Mouse (Mus musculus): Measurements from ENCODE around the gene Tmem132a.

The Tmem132a gene

DNA sequence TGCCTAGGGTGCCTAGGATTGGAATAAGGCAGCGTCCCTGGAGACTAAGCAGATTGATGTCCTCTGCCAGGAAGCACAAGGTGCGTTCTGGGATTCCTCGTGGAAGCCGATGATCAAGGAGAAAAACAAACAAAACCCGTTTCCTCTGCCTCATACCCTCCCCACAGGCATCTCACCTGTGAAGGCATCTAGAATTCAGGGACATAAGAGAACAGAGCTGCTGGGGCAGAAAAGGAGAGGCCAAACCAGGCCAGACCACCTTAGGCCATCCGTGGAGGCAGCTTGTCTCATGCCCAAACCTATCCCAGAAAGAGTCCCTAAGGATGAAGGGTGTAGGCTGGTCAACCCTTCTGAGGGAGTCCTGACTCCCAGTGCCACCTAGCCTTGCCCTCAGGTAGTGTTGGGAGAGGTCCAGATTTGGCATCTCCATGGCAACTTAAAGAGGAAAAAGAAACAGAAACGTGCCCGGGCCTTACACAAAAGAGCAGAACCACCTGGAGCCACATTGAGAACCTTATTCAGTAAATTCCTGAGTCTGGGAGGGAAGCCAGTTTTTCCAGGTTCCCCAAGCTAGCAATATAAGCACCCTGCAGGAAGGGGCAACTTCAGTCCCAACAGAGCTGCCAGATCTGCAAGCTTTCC, at the start of gene Tmem132a:
Gene Tmem132a, minus strand, starts transcription at position 55 of the 642 bp plus-strand sequence.
- no peak for DNase-seq (ENCODE audit: low spot score in 2 of 2)

DNA sequence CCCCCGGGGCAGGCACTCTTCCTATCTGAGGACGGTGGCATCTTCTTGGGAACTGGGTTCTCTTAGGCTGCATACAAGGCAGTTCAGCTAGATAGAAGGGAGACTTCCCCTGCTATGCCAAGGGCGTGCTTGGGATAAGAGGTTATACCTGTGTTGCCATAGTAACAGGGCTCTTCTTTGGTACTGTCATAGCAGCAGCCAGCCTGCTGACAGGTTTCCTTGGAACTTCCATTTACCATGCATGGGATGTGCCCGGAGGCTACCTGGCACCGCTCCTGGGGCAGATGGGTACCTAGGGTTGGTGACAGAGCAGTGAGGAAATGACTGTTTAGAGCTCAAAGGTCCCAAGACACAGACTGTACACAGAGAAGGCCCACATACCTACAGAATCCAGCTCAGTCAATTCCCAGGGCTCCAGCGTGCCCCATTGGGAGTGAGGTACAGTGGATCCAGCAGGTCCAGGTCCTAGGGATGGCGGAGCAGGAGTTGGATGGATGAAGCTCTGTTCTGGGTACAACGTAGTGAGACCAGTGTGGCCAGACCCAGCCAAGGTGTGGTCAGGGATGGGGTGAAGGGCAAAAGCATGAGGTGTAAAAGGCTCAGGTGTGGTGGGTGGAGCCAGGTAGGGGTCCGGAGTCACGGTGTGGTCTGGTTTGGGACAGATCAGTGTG, 48.7 kb upstream of the Tmem132a start:
- DNase-seq (ENCODE audit: low spot score in 2 of 2), result no peak

DNA sequence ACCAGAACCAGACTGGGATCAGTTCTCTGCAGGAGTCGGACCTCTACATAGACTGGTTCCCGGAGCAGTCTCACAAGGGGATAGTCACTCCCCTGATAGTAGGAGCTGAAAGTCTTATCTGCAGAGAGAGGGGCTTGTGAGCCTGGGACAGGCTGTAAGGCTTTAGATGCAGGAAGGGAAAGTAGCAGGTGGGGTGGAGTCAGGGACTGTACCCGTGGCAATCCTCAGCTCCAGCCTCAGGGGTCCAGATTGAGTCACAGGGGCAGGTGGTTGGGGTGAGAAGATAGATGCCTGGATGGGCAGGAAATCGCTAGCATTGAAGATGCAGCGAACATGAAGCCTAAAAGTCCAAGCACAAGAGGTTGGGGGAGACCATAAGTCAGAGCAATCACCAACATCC, 46.8 kb upstream of the Tmem132a start:
- no peak for DNase-seq (ENCODE audit: low spot score in 2 of 2)

DNA sequence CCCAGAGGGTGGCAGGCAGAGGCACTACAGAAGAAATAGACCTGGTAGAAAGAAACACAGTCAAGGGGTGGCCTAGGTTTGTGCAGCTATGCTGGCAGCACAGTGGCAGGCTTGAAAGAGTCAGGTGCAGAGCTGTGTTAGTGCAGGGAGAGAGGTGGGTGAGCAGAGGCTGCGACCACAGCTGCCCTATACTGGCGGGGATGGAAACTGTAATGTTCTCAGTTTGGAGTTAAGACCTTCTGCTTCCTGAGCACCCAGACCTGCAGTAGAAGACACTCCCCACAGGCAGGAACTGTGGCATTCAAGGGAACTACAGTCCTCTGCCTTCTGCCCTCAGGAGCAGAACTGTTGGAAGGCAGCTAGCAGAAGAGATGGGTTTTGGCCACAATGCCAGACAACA, 45.1 kb upstream of the Tmem132a start:
- no peak for DNase-seq (ENCODE audit: low spot score in 2 of 2)

DNA sequence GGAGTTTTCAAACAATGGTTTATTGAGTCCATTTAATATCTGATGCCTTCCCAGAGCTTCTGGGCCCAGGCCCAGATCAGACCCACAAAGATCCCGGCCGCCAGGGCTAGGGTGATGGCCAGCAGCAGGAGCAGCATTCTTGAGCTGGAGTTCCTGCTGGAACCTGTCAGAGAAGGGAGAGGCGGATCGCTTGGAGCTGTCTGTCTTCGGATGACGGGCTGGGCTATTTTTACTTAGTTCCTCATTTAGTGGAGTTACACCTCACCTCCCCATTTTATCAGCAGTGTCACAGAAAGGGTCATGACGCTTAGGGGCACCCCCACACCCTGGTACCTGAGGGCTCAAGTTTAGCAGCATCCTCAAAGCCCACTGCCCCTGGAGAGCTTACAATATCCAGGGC, 44.6 kb upstream of the Tmem132a start:
- DNase-seq (ENCODE audit: low spot score in 2 of 2), result no peak

DNA sequence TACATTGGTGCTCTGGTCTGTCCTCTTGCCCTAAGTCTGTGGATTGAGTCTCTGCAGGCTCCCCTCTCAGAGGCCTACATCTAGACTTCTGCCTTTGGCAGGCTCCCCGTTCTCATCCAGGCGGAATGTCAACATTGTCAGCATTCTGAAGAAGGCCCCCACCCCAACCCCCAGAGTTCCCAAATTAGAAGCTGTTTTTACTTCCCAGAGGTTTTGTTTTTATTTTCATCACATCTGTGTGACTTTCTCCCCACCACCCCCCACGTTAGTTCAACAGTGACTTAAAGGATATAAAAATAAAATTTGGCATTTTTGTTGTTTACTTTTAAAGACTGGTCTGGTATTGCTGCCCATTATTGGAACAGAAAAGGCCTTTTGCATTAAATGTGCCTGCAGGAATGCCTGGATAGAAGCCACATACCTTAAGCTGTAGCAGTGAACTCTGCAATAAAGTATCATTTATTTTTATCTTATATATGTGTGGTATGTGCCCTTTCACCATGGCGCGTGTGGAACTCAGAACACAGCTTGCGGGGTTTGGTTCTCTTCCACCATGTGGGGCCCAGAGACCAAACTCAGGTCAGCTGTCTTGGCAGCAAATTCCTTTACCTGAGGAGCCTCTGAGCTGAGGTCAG, 39.5 kb upstream of the Tmem132a start:
- DNase-seq (ENCODE audit: low spot score in 2 of 2), result no peak

DNA sequence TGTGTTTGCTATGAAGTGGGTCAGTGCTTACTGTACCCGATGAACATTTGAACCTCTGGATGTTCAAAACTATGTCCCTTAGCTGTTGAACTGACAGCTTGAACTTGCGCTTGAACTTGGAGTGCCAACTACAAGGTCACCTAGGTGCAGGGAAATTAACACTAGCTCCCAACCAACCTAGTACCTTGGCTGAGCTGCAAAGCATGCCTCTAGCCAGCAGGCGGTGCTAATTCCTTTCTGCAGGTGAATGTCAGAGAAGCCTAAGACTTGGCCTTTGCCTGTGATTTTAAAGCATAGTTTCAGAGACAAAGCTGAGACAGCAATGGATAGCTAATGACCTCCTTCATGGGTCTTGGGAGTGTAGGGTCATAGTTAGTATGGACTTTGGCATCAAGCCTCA, 38.2 kb upstream of the Tmem132a start:
- DNase-seq (ENCODE audit: low spot score in 2 of 2), result peak; percentile 59 to 72

DNA sequence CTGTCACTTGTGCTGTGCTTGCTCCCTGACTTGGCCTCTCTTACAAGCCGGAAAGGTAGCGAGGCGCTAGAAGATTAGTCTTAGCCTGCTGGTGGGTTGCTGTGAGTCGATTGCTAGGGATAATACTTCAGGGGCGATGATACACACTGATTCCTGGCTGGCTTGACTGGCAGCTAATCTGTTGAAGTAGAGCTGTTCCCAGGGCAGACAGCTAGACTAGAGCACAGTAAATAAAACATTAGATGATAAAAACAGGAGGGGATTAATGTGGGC, 35.9 kb upstream of the Tmem132a start:
- DNase-seq (ENCODE audit: low spot score in 2 of 2), result no peak

DNA sequence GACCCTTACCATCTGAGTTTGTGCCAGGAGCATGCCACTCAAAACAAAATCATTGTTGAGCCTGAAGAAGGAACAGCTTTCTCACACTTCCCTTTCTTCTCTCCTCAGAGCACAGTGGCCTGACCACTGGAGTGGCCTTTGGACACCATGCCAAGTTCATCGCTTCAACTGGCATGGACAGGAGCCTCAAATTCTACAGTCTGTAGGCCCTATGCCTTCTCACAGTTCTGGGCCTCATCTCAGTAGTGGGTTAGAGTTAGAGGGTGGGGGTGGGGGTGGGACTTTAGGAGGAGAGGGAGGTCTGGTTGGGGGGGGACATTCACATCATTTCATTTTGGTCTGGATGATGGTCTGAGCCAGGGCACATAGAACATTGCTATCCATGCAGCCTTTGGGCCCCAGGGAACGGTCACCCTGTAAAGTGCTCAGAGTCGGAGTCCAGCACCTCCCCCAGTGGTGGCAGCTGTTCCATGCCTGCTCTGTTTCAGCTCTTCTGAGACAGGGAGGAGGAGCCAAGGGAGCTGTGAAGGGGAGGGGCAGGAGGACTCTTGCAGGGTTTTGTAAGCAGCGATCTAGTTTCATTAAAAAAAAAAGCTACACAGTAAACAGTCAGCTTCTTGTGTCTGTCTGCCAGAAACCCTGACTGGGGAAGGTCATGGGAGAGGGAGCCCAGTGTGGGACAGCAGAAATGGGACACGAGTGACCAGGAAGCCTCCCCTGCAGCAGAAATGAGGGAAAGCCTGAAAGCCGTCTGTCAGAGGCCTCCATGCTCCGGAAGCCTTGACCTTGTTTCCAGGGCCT, 35.4 kb upstream of the Tmem132a start:
- DNase-seq (ENCODE audit: low spot score in 2 of 2), result peak; percentile 64 to 80

DNA sequence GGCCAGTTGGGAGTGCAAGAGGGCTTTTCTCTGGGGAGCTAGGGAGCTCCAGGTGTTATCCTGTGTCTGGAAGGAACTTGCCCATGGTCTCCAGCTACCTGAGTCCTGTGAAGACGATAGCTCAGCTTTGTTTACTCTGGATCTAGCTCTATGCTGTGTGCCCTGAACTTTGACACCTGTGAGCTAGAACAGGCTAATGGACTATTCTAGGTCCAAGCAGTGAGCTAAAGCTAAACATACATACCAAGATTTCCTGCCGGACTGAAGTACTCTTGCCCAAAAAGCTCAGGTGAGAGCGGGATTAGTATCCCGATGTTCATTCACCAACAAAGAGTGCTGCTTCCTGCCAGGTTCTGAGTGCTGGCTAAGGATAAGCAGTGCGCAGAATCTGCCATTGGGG, 34.8 kb upstream of the Tmem132a start:
- no peak for DNase-seq (ENCODE audit: low spot score in 2 of 2)

DNA sequence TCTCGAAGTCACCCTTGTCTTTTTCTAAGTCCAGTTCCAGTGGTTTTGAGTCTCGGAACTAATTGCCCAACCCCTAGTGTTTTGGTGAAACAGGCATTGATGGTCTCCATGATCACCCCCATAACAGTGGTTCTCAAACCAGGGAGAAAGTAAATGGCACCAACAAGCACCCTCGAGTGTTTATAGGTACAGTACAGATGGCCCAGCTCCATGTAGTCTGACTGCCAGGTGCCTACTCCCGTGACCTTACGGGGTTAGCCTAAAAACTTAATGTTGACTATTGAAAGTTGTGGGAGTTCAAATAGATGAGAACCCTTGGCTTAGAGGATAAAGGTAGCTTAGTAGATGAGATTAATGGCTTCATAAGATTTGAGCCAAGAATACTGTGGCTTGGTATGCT, 31.3 kb upstream of the Tmem132a start:
- DNase-seq (ENCODE audit: low spot score in 2 of 2), result no peak

DNA sequence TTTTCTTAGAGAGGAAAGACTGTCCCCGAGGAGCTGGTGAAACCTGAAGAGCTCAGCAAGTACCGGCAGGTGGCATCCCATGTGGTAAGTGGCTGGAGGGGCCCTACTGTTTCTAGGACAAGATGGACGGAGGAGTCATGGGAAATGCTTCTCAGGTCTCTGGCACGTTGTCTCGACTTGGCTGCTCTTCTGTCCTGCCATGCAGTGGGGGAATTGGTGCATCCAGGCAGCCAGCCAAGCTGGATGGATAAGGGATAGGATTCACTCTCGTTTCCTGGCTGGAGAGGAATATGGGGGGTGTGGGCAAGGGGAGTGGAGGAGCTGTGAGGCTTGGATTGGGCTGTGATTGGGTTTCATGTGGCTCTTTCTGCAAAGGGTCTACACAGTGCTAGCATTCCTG, 30.6 kb upstream of the Tmem132a start:
- DNase-seq (ENCODE audit: low spot score in 2 of 2), result peak; percentile 46 to 54

DNA sequence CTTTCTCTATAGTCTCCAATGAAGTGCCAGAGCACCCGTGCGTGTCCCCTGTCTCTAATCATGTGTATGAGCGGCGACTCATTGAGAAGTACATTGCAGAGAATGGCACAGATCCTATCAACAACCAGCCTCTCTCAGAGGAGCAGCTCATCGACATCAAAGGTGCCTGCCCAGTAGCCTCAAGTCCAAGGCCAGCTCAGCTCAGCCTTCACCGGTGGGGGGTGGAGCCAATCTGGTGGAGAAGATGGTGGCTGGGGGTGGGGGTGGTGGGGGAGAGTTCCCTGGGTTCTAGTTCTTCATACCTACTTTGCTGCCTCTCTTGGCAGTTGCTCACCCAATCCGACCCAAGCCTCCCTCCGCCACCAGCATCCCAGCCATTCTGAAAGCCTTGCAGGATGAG, 27.8 kb upstream of the Tmem132a start:
- DNase-seq (ENCODE audit: low spot score in 2 of 2), result no peak

DNA sequence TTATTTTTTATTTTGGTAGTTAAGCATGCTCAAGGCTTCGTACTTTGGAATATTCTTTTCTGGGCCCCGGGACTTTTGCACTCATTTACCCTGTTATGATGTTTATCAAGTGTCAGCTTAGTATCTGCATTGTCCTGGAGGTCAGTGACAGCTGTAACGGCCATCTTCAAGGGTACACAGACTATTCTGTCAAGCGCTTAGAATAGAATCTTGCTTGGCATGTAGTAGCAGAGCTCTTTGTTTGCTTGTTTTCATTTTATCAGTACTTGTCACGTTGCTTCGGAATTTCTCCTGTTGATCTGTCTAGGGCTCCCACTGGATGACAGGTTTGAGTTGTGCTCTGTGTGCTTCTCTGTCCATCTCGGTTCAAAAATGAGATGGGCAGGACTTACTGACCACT, 27.1 kb upstream of the Tmem132a start:
- DNase-seq (ENCODE audit: low spot score in 2 of 2), result no peak

DNA sequence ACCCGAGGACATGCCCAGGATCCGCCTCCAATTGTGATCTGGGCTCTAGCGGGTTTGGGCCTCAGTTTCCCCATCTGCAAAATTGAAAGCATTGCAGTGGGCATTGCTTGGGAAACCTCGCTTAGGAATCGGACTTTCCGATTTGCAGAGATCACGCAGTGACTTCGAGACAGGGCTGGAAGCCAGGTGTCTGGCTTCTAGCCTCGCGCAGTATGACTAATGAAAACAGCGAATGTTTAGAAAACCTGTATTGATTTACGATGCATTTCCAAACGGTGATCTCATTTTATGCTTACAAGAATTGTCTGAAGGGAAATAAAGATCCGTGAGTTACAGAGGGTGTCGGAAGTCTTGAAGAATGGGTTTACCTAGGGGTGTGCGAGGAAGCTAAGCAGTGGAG, 26.0 kb upstream of the Tmem132a start:
- no peak for DNase-seq (ENCODE audit: low spot score in 2 of 2)

DNA sequence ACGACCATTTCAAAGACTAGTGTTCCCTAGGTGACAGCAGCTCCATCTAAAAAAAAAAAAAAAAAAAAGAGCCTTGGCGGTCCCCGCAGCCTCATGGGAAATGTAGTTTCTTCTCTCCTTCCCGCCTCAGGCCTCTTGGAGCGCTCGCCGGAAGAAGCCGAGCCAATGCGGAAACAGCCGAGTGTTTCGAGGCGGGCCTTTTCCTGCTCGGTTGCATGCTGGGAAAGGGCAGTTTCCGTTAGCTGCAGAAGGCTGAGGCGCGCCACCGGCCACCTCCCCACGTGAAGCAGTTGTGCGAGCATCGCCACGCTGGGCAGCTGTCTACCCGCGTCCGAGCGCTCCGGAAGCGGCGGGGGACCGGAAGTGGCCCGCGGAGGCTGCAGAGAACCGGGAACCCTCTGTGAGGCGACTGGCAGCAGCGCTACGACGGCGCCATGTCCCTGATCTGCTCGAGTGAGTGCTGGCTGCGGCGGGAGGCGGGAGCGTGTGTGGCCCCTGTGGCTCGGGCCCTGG, 25.3 kb upstream of the Tmem132a start, which contains the start of gene Prpf19:
Gene Prpf19, plus strand, starts transcription at position 216 of the 513 bp plus-strand sequence.
- DNase-seq (ENCODE audit: low spot score in 2 of 2), result peak; percentile 98 to 99

DNA sequence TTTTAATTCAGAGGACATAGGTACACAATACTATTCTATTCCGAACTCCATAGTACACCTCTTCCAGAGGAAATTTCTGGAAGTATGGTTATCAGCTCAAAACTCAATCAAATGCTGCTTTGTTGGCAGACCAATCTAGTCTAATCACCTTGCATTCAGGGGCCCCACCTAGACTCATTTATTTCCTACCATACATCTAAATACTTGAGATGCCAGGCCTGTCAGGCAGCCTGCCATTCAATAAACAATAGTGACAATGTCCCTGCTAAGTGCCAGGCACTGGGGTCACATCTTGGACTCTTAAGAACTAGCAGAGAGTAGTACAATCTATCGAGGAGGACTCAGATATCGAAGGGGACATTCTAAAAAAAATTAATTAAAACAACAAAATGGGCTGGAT, 22.5 kb upstream of the Tmem132a start:
- DNase-seq (ENCODE audit: low spot score in 2 of 2), result no peak

DNA sequence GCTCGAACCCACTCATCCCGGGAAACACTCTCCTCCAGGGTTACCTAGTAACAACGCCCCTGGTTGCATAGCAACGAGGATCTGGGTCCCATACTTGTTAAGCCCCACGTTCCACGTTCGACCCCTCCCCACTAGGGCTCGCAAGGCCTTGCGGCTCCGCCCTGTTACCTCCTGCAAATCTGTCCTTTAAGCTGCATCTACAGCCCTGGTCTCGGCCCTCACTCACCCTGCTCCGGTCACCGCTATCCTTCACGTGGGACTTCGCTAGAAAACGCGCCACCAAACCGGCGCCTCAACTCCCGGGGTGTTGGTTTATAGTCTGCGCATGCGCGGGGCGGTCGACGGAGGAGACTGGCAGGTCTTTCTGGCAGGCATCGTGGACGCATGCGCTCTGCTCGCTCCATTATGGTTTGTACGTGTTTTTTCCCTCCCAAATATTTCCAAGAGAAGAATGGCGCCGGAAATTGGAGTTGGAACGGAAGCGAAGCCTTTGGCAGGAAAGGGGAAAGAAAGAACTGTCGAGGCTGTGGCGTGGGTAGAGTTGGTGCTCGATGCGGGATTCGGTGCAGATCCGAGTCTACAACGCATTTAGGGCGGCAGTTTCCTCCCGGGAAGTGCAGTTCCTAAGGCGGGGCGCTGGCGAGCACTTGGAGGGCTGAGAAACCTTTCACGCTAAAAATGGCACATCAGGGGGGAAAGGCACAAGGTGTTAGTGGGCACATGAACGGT, 11.8 kb upstream of the Tmem132a start, which contains the start of gene Tmem109:
Gene Tmem109, minus strand, starts transcription at position 576 of the 729 bp plus-strand sequence.
- DNase-seq (ENCODE audit: low spot score in 2 of 2), result peak; percentile 96 to 97

DNA sequence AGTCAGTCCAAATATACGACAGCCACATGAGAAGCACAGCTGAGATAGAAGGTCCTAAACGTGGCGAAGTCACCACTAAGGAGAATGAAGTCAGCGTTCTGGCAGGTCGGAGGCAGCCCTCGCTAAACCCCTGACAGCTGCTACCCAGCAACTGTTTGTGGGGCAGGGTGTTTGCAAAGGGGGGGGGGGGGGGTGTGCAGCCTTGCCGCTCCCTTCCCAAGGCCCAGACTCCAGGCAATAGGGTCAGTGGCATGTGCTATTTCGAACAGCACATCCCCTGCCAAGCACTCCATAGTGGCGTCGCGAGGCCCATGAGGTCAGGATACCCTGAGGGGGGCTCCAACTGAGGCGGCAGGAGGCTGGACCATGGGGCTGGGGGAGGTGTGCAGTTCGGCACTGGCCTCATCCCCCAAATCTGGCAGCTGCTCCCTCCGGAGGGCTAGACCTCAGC, 11.3 kb upstream of the Tmem132a start:
- no peak for DNase-seq (ENCODE audit: low spot score in 2 of 2)

DNA sequence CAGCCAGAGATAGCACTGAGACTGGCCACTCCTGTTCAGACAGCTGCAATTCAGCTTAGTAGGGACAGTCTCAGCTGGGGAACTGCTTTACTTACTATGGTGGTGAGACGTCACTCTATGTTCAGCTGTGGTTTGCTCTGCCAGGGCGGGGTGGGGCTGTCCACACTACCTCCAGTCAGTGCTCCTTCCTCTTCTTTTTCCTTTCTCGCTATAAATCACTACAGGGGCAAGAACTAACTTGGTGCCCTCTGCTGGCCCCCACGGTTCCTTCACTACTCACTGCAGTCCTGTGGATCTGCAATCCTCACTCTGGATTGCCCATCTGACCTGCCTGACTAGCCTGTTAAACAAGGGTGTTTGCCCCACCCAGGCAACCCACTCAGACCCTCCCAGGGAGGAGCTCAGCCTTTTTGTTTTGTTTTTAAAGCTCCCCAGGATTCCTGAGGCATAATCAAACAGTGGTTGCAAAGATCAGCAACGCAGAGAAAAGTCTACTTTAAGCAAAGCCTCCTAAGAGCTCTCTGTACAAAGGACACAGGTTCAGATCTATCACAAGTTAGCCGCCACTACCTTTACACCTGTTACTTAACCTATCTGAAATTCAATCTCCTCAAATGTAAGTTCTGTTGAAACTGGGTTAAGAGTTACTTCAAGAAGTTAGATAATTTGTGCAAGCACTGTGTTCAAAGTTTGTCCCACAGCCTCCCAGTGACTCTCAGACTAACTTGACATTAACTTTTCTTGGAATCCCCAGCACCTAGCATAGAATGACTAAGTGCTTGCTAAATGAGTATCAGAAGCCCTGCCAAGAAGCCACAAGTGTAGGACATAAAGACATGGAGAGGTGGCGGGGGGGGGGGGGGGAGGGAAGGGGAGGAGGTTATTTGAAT, 10.6 kb upstream of the Tmem132a start:
- DNase-seq (ENCODE audit: low spot score in 2 of 2), result peak; percentile 44 to 64
